Mouse (Mus musculus) spleen, embryonic (tissue): ENCODE data around the gene Ppt1.

ENCODE experiments used
- CTCF ChIA-PET: fragments of 350-600 bp; sonication (Branson Sonifier 250); formaldehyde crosslinking; loops from one replicate; lab custom pipeline; 2022; lab: Charles Lee

The Ppt1 gene

GRCm38 (mm10) chr4:122902156-122902555 is 66.1 kb downstream of the Ppt1 start:
- CTCF ChIA-PET = no interaction called here

- CTCF ChIA-PET = no interaction called here
Observed at GRCm38 (mm10) chr4:122903709-122904108, 67.7 kb downstream of the Ppt1 start.

- CTCF ChIA-PET = no interaction called here
Observed at GRCm38 (mm10) chr4:122905359-122905758, 69.3 kb downstream of the Ppt1 start.
